Mouse (Mus musculus) bone marrow, adult 2 months (tissue): ENCODE results near the gene Pgrmc2.

Source experiments
- CTCF ChIP-seq: fragments of 200-500 bp; IDR thresholded peaks from 2 replicates; pipeline ENCODE4 v1.5.1; 2011; ENCODE audit warnings: low read length, control low read depth; ENCODE audit not compliant: control insufficient read depth, insufficient read depth
- POLR2A ChIP-seq: fragments of 200-500 bp; IDR thresholded peaks from 2 replicates; pipeline ENCODE4 v1.6.1; 2011; ENCODE audit warnings: low read depth, mild to moderate bottlenecking, control low read depth, low read length, borderline replicate concordance; ENCODE audit not compliant: control insufficient read depth

DNA sequence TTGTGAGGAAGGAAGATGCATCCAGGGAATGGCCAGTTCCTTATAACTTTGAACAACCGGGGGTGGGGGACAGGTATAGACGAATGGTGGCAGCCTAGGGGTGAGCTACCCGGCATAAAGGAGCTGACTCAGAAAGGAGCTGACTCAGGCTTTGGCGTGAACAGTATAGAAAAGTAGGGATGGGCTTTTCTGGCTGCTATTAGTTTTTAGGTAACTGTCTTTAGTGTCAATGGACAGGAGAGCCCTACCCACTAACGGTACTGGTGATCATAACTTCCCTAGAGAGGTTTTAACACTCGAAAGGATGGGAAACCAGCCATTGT is 905 bp upstream of the Pgrmc2 start:
- TF ChIP-seq CTCF: no peak
- TF ChIP-seq POLR2A: no peak
